Mouse (Mus musculus) intestine, postnatal 0 days (tissue): ENCODE results near the gene Cnot1. TPM values are rescaled to one million over a fixed set of nuclear protein-coding genes. Genes with fewer than 3 reads are reported as not detected.

Experiments used
- ATAC-seq: fragments of 200-750 bp; cut with Nextera tagmentation; 2 replicates; pipeline ENCODE4 v1.8.0; 2017; ENCODE audit warnings: mild to moderate bottlenecking, moderate TSS enrichment, moderate library complexity
- H3K27ac ChIP-seq: fragments of 300-500 bp; sonication (generic); 2 replicates; pipeline ENCODE4 v1.5.1; 2014; ENCODE audit warnings: mild to moderate bottlenecking, low read depth, low read length, moderate library complexity
- H3K27me3 ChIP-seq: fragments of 300-500 bp; sonication (generic); replicated peaks from 2 replicates; pipeline ENCODE4 v1.6.1; 2014; ENCODE audit warnings: low read length, mixed read lengths; ENCODE audit not compliant: control insufficient read depth, insufficient read depth
- H3K36me3 ChIP-seq: fragments of 300-500 bp; sonication (generic); 2 replicates; pipeline ENCODE4 v1.6.1; 2014; ENCODE audit warnings: mild to moderate bottlenecking, moderate library complexity; ENCODE audit not compliant: control insufficient read depth, insufficient read depth
- H3K4me1 ChIP-seq: fragments of 300-500 bp; sonication (generic); replicated peaks from 2 replicates; pipeline ENCODE4 v1.6.1; 2014; ENCODE audit warnings: antibody characterized with exemption, low read length, mixed read lengths; ENCODE audit not compliant: control insufficient read depth, insufficient read depth
- H3K4me2 ChIP-seq: fragments of 300-500 bp; sonication (generic); replicated peaks from 2 replicates; pipeline ENCODE4 v1.6.1; 2014; ENCODE audit warnings: low read depth, mild to moderate bottlenecking, moderate library complexity
- H3K4me3 ChIP-seq: fragments of 300-500 bp; sonication (generic); 2 replicates; pipeline ENCODE4 v1.5.1; 2014; ENCODE audit warnings: low read depth, low read length
- H3K9ac ChIP-seq: fragments of 300-500 bp; sonication (generic); 2 replicates; pipeline ENCODE4 v1.6.1; 2014; ENCODE audit warnings: mild to moderate bottlenecking, low read depth, low read length
- H3K9me3 ChIP-seq: fragments of 300-500 bp; sonication (generic); 2 replicates; pipeline ENCODE4 v1.6.1; 2016; ENCODE audit warnings: mixed run types; ENCODE audit not compliant: control insufficient read depth
- CTCF ChIP-seq: sonication (generic); IDR thresholded peaks from 2 replicates; pipeline ENCODE4 v1.5.1; 2016; ENCODE audit warnings: low read depth, mild to moderate bottlenecking, control low read depth, antibody characterized with exemption, moderate library complexity
- WGBS: fragments of 180-500 bp; shearing (Covaris S2); extraction: QIAGEN DNeasy Blood & Tissue Kit; methylation state at CpG from one replicate; pipeline ENCODE4 v1.1.7; 2014; 5-methylcytosine and 5-hydroxymethylcytosine counted together
- polyA plus RNA-seq: library from polyadenylated mRNA; unstranded; fragments of >200 nt; fragmentation: Nextera tagmentation; extraction: Ambion mirVana; gene quantifications from 2 replicates; pipeline ENCODE4 v1.2.1, GENCODE M21; 2015

The Cnot1 gene
- polyA plus RNA-seq, 1 experiment from 2014 or later, result 18.2 TPM

GRCm38 (mm10) chr8:95713100-95714010 is 93.9 kb downstream of the Cnot1 start:
- WGBS, result 76% methylated on average over 19 of the region's 19 CpGs
- ATAC-seq, result peak; percentile 23; the same call in 1 of the 2 replicates
- no peaks in the 10 kb centered on the region for H3K9me3 ChIP-seq
- no peak overlapping the region for H3K4me2 ChIP-seq
- peak; percentile 91 for TF ChIP-seq CTCF
- H3K4me3 ChIP-seq, result no peak overlapping the region
- H3K36me3 ChIP-seq, result peaks cover 8% of the 10 kb centered on the region; the same call in 1 of the 2 replicates
- no peak overlapping the region for H3K9ac ChIP-seq
- no peak overlapping the region for H3K27ac ChIP-seq
- H3K4me1 ChIP-seq, result 0 out of 2 replicates have a peak, but pooled peaks cover 5% of the 10 kb centered on the region
- H3K27me3 ChIP-seq, result no peaks in the 10 kb centered on the region

DNA sequence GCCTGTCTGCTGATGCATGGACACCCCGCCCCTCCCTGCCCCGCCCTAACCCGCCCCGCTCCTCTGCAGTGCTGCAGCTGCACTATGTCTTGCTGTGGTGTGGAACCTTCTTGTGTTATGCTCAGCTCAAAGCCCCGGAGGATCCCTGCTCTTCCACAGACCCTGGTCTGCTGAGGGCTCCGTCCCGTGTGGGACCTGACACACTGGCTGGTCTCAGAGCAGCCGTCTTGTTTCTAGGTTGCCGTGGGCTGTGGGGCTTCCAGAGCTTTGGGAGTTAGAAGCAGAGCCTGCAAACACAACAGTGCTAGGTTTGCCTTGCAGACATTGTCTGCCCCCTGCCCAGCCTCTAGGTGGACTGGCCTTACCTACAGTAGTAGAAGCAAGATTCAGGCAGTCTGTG is 94.9 kb downstream of the Cnot1 start:
- Histone ChIP-seq H3K27ac (no peak overlapping the region), H3K4me3 (no peak overlapping the region), H3K27me3 (no peaks in the 10 kb centered on the region), H3K9ac (no peak overlapping the region), H3K36me3 (no peaks in the 10 kb centered on the region; the same call in 1 of the 2 replicates), H3K4me1 (0 out of 2 replicates have a peak, but pooled peaks cover 5% of the 10 kb centered on the region), H3K9me3 (no peaks in the 10 kb centered on the region), H3K4me2 (no peak overlapping the region)
- WGBS, result 54% methylated on average over 9 of the region's 9 CpGs
- no peak for TF ChIP-seq CTCF
- ATAC-seq, result no peak

GRCm38 (mm10) chr8:95711029-95711428 is 96.2 kb downstream of the Cnot1 start:
- Histone ChIP-seq H3K9ac (no peak overlapping the region), H3K4me3 (no peak overlapping the region), H3K27ac (no peak overlapping the region), H3K4me1 (no peaks in the 10 kb centered on the region), H3K36me3 (no peaks in the 10 kb centered on the region; the same call in 1 of the 2 replicates), H3K27me3 (no peaks in the 10 kb centered on the region), H3K9me3 (no peaks in the 10 kb centered on the region), H3K4me2 (no peak overlapping the region)
- no peak for TF ChIP-seq CTCF
- no peak for ATAC-seq
- 57% methylated on average over 3 of the region's 3 CpGs for WGBS

DNA sequence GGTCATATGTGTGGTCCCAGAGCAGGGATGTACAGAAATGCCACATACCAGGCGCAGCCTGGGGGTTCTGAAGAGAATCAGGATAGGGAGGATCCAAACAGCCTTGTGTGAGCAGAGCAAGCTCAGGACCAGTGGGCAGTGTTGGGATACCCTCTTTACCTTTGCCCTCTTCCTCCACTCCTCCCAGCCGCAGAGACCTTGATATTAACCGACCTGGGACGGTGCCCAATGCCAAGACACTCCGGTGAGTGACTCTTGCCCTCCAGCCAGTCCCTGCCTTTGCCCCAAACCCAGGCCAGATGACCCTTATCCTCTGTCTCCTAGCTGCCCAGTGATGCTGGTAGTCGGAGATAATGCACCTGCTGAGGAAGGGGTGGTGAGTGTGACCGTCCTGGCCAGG is 97.7 kb downstream of the Cnot1 start:
- H3K4me2 ChIP-seq, result no peak overlapping the region
- H3K4me3 ChIP-seq, result no peak overlapping the region
- H3K9me3 ChIP-seq, result no peaks in the 10 kb centered on the region
- H3K27ac ChIP-seq, result no peak overlapping the region
- WGBS, result 80% methylated on average over 7 of the region's 7 CpGs
- H3K36me3 ChIP-seq, result no peaks in the 10 kb centered on the region; the same call in 1 of the 2 replicates
- no peak overlapping the region for H3K9ac ChIP-seq
- no peak for TF ChIP-seq CTCF
- H3K4me1 ChIP-seq, result no peaks in the 10 kb centered on the region
- ATAC-seq, result no peak
- H3K27me3 ChIP-seq, result no peaks in the 10 kb centered on the region

GRCm38 (mm10) chr8:95704538-95704937 is 102.7 kb downstream of the Cnot1 start:
- Histone ChIP-seq H3K27me3 (0 out of 2 replicates have a peak, but pooled peaks cover 8% of the 10 kb centered on the region), H3K4me3 (no peak overlapping the region), H3K36me3 (no peaks in the 10 kb centered on the region), H3K4me2 (no peak overlapping the region), H3K27ac (no peak overlapping the region), H3K4me1 (peaks cover 11% of the 10 kb centered on the region; the same call in 1 of the 2 replicates), H3K9me3 (no peaks in the 10 kb centered on the region), H3K9ac (no peak overlapping the region)
- no peak for TF ChIP-seq CTCF
- ATAC-seq, result no peak
- WGBS, result 95% methylated on average over 3 of the region's 3 CpGs

- H3K9ac ChIP-seq, result peak overlapping the region; percentile 38; the same call in 1 of the 2 replicates
- H3K4me2 ChIP-seq, result peak overlapping the region; percentile 98
- peak overlapping the region; percentile 50 for H3K4me3 ChIP-seq
- 3% methylated on average over 15 of the region's 15 CpGs for WGBS
- 0 out of 2 replicates have a peak, but pooled peaks cover 8% of the 10 kb centered on the region for H3K27me3 ChIP-seq
- ATAC-seq, result no peak
- H3K4me1 ChIP-seq, result peaks cover 11% of the 10 kb centered on the region; the same call in 1 of the 2 replicates
- no peaks in the 10 kb centered on the region for H3K9me3 ChIP-seq
- no peak overlapping the region for H3K27ac ChIP-seq
- no peak for TF ChIP-seq CTCF
- no peaks in the 10 kb centered on the region for H3K36me3 ChIP-seq
Observed at GRCm38 (mm10) chr8:95703461-95704260, 103.6 kb downstream of the Cnot1 start.
